Mouse (Mus musculus) CD8-positive naive resting alpha-beta T cell, adult 2 months (primary cell): Measurements from ENCODE around the gene Traf2.
"Not testable (repeated sequence)": the region's sequence is repeated elsewhere in the genome, so short reads cannot be mapped to it uniquely, and the experiment has no call there.

Source experiments
- DNase-seq, 2 experiments: peaks; one replicate each; pipeline ENCODE4 v3.0.0; 2022; ENCODE audit warnings: low read depth in 2 of 2, low spot score in 2 of 2

Gene Traf2

GRCm38 (mm10) chr2:25576028-25576850 is 29.5 kb upstream of the Traf2 start:
- DNase-seq: no peak

- no peak for DNase-seq
Measured at GRCm38 (mm10) chr2:25575432-25576027, 28.8 kb upstream of the Traf2 start.

- DNase-seq: peak; percentile 88 to 99
Measured at GRCm38 (mm10) chr2:25574579-25575431, 28.1 kb upstream of the Traf2 start, which contains the start of the genes Mamdc4 and Phpt1. Mamdc4 (minus strand) TSS chr2:25574845. Phpt1 (minus strand) TSS chr2:25575224.

- DNase-seq: no peak
Measured at GRCm38 (mm10) chr2:25574136-25574535, 27.4 kb upstream of the Traf2 start.

- DNase-seq: no peak
Measured at GRCm38 (mm10) chr2:25573068-25573467, 26.3 kb upstream of the Traf2 start.

- DNase-seq: no peak
Measured at GRCm38 (mm10) chr2:25571221-25571620, 24.5 kb upstream of the Traf2 start.

GRCm38 (mm10) chr2:25569323-25569722 is 22.6 kb upstream of the Traf2 start:
- no peak for DNase-seq

GRCm38 (mm10) chr2:25568473-25569019 is 21.8 kb upstream of the Traf2 start:
- no peak for DNase-seq

- DNase-seq: no peak
Measured at GRCm38 (mm10) chr2:25566558-25566957, 19.8 kb upstream of the Traf2 start.

GRCm38 (mm10) chr2:25565741-25566140 is 19.0 kb upstream of the Traf2 start:
- no peak for DNase-seq

GRCm38 (mm10) chr2:25561946-25562345 is 15.2 kb upstream of the Traf2 start:
- DNase-seq: no peak

GRCm38 (mm10) chr2:25560551-25560950 is 13.8 kb upstream of the Traf2 start:
- DNase-seq: no peak

- no peak for DNase-seq
Measured at GRCm38 (mm10) chr2:25558774-25559173, 12.0 kb upstream of the Traf2 start.

- no peak for DNase-seq
Measured at GRCm38 (mm10) chr2:25557964-25558360, 11.2 kb upstream of the Traf2 start.

GRCm38 (mm10) chr2:25557221-25557963 is 10.7 kb upstream of the Traf2 start, which contains the start of gene Edf1:
Edf1 (plus strand) TSS chr2:25557847.
- DNase-seq: peak; percentile 83 to 87

GRCm38 (mm10) chr2:25556296-25556695 is 9.6 kb upstream of the Traf2 start:
- DNase-seq: no peak

- not testable (repeated sequence) for DNase-seq
Measured at GRCm38 (mm10) chr2:25555479-25555878, 8.7 kb upstream of the Traf2 start.

GRCm38 (mm10) chr2:25553171-25553786 is 6.5 kb upstream of the Traf2 start:
- not testable (repeated sequence) for DNase-seq

GRCm38 (mm10) chr2:25551186-25551585 is 4.4 kb upstream of the Traf2 start:
- DNase-seq: no peak
